ENCODE assay signal across 7 mouse cellular contexts in genomic region chr9:66510351-66510841, GRCm38 (mm10). TPM values are rescaled to one million over a fixed set of nuclear protein-coding genes. Genes with fewer than 3 reads are reported as not detected.
A peak's percentile ranks its signal among the peaks of the same experiment; 100 is the strongest.
DNase-seq lines count a peak whose midpoint lies in the region; ATAC-seq and TF ChIP-seq lines count a peak whose summit lies in the region.

No protein-coding gene starts in this region.

- 71% methylated on average over 7 of the region's 7 CpGs for WGBS in neural tube, embryonic 12.5 days
- WGBS in hindbrain, postnatal 0 days, result 44% methylated on average over 7 of the region's 7 CpGs
- 55% methylated on average over 7 of the region's 7 CpGs for WGBS in olfactory bulb, adult 2 months

- peaks cover 19% of the 10 kb centered on the region for H3K4me1 ChIP-seq in neural tube, embryonic 12.5 days
- peaks cover 5% of the 10 kb centered on the region; the same call in 1 of the 2 replicates for H3K4me1 ChIP-seq in embryonic fibroblast, embryonic 13.5 days (ENCODE audit: control insufficient read depth, insufficient read depth, low read length)
- H3K4me1 ChIP-seq in hindbrain, postnatal 0 days (ENCODE audit: insufficient read depth, low read length), result peaks cover 8% of the 10 kb centered on the region; the same call in 1 of the 2 replicates
- H3K4me1 ChIP-seq in olfactory bulb, adult 2 months (ENCODE audit: control insufficient read depth, insufficient read depth, low read length), result peaks cover 25% of the 10 kb centered on the region

- DNase-seq in neural tube, embryonic 10.5 days (ENCODE audit: extremely low spot score, low spot score), result no peak
- peak; percentile 54 for DNase-seq in hindbrain, postnatal 0 days (ENCODE audit: low spot score)
- DNase-seq in spleen, adult 18-20 months, result no peak
- no peak for DNase-seq in adrenal gland, postnatal 4 days (ENCODE audit: low spot score in 2 of 2)

- H3K27me3 ChIP-seq in neural tube, embryonic 12.5 days (replicated peaks), result no peaks in the 10 kb centered on the region
- H3K27me3 ChIP-seq in hindbrain, postnatal 0 days (ENCODE audit: insufficient read depth, low read length), result no peaks in the 10 kb centered on the region

- peak overlapping the region; percentile 97 for H3K4me2 ChIP-seq in neural tube, embryonic 12.5 days (replicated peaks)
- H3K4me2 ChIP-seq in hindbrain, postnatal 0 days (ENCODE audit: low read depth, low read length), result no peak overlapping the region

- no peaks in the 10 kb centered on the region for H3K9me3 ChIP-seq in neural tube, embryonic 12.5 days
- no peaks in the 10 kb centered on the region for H3K9me3 ChIP-seq in hindbrain, postnatal 0 days (ENCODE audit: low read length)

- no peak overlapping the region for H3K27ac ChIP-seq in neural tube, embryonic 12.5 days
- H3K27ac ChIP-seq in embryonic fibroblast, embryonic 13.5 days (ENCODE audit: insufficient read depth, low read length), result peak overlapping the region; percentile 9; the same call in 1 of the 2 replicates
- H3K27ac ChIP-seq in hindbrain, postnatal 0 days, result peak overlapping the region; percentile 97
- peak overlapping the region; percentile 1; the same call in 1 of the 2 replicates for H3K27ac ChIP-seq in olfactory bulb, adult 2 months (ENCODE audit: insufficient read depth, low read depth, low read length)

- no peak for ATAC-seq in neural tube, embryonic 12.5 days (ENCODE audit: low FRiP score, low read depth)
- no peak for ATAC-seq in hindbrain, postnatal 0 days

- H3K36me3 ChIP-seq in neural tube, embryonic 12.5 days, result peaks cover 59% of the 10 kb centered on the region
- peaks cover 25% of the 10 kb centered on the region; the same call in 1 of the 2 replicates for H3K36me3 ChIP-seq in hindbrain, postnatal 0 days (ENCODE audit: insufficient read depth, low read length)

- no peak for TF ChIP-seq CTCF in embryonic fibroblast, embryonic 13.5 days (IDR thresholded peaks at IDR 0.05; ENCODE audit: borderline replicate concordance, insufficient read depth, low read length)
- no peak for TF ChIP-seq CTCF in hindbrain, postnatal 0 days (IDR thresholded peaks at IDR 0.05; ENCODE audit: low read depth)
- TF ChIP-seq CTCF in olfactory bulb, adult 2 months (IDR thresholded peaks at IDR 0.05; ENCODE audit: insufficient read depth, low read depth, low read length), result no peak

- no peak overlapping the region for H3K9ac ChIP-seq in neural tube, embryonic 12.5 days
- H3K9ac ChIP-seq in hindbrain, postnatal 0 days (replicated peaks; ENCODE audit: low read length), result 0 out of 2 replicates have a peak overlapping the region, but pooled peaks have one; percentile 64

- TF ChIP-seq POLR2A in embryonic fibroblast, embryonic 13.5 days (IDR thresholded peaks at IDR 0.05; ENCODE audit: low read depth, low read length), result no peak
- TF ChIP-seq POLR2A in olfactory bulb, adult 2 months (IDR thresholded peaks at IDR 0.05; ENCODE audit: insufficient read depth, low read depth, low read length), result no peak

- H3K4me3 ChIP-seq in neural tube, embryonic 12.5 days, result no peak overlapping the region
- H3K4me3 ChIP-seq in embryonic fibroblast, embryonic 13.5 days (ENCODE audit: insufficient read depth, low read length), result no peak overlapping the region
- H3K4me3 ChIP-seq in hindbrain, postnatal 0 days (ENCODE audit: low read length), result no peak overlapping the region
- no peak overlapping the region for H3K4me3 ChIP-seq in olfactory bulb, adult 2 months (ENCODE audit: insufficient read depth, low read depth, low read length)

RNA-seq across cellular contexts. Expression of gene Fbxl22, which starts 4.0 kb away (rescaled TPM):
- 2.8 and 2.9 TPM in 2 replicates for polyA plus RNA-seq in neural tube, embryonic 12.5 days (2016; fragmentation: Nextera tagmentation; extraction: Ambion mirVana)
- 0.65 and 0.87 TPM in 2 replicates for polyA plus RNA-seq in embryonic fibroblast, embryonic 13.5 days (2011; ENCODE audit: insufficient read length, low read depth, missing spikeins)
- total RNA-seq in hindbrain, postnatal 0 days (2014; rRNA removed), result 0.26 and 0.54 TPM in 2 replicates
- 0.63 and 0.76 TPM in 2 replicates for polyA plus RNA-seq in hindbrain, postnatal 0 days (2015; fragmentation: Nextera tagmentation; extraction: Ambion mirVana)
- polyA plus RNA-seq in olfactory bulb, adult 2 months (2012; ENCODE audit: insufficient read depth, insufficient read length, low replicate concordance, missing spikeins), result not detected in 2 replicates
- under 1 TPM; 0.76 to 0.84 TPM for total RNA-seq in adrenal gland, postnatal 4 days (2021)
